Mouse (Mus musculus): ENCODE results near the gene Tead2.

The Tead2 gene

DNA sequence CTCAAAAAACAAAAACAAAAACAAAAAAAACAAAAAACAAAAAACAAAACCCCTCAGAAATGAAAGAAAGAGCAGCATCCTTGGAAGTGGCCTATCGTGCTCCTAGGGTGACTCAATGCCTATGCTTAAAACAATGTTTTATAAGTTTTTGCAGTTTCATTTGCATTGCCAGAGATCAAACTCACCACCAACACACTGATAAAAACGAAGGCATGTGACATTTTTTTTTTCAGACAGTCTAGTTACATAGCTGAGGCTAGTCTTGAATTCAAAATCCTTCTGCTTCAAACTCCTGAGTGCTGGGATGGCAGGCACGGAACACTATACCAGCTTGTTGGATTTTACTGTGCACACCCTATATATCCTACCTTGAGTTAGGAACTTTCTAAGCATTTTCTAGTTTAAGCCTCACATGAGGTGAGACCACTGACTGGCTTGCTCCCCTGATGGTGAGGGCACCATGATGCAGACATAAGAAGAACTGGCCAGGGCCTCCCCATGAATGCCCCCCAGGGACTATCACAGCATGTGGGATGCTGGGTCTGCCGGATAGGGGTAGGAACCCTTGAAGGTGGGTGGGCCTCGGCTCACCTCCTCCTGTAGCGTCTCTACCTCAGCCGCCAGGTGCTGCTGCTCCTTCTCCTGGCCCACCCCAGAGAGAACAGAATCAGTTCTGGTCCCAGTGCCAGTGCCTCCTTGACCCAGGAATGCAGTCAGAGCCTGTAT, 22.8 kb upstream of the Tead2 start:
- DNase-seq = no peak

- no peak for DNase-seq
Observed at GRCm38 (mm10) chr7:45193406-45193805, 22.1 kb upstream of the Tead2 start.

DNA sequence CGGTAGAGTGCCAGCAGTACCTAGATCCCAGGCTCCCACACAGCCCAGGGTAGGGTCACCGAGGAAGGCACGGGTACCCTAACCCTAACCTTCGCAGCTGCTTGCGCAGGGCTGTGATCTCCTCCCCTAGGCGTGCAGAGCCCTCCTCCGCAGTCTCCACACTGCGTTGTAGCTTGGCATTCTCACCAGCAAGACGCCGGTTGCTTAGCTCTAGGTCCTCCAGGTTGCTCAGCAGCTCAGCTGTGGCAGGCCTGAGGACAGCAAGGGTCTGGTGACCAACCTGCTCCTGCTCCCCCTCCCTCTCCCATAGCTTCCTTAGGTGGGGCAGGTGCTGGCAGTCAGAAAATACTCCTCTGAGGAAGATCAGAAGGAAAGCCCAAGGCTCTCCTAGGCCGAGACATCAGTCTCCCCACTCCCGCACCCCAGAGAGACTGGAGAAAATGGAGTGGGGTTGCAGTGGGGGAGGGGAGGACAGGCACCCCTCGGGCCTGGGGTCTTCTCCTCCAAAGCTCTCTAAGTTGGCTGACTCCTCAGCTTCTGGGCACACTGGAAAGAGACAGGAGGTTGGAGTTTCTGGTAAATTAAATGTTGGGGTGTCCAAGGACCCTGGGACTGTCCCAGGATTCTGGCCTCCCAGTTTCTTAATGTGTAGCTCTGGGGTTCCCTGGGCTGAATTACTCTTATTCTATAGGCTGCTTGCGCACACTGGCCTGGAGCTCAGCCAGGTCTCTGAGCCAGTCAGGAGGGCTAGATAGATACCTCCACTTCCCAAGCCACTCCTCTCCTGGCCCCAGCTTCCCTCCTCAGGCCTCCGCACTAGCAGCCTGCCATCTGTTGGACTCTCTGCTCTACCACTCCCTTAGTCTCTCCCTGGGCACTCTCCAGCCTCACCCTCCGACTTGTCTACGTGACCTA, 21.4 kb upstream of the Tead2 start:
- no peak for DNase-seq

GRCm38 (mm10) chr7:45195341-45196175, 20.0 kb upstream of the Tead2 start:
- DNase-seq = no peak

DNA sequence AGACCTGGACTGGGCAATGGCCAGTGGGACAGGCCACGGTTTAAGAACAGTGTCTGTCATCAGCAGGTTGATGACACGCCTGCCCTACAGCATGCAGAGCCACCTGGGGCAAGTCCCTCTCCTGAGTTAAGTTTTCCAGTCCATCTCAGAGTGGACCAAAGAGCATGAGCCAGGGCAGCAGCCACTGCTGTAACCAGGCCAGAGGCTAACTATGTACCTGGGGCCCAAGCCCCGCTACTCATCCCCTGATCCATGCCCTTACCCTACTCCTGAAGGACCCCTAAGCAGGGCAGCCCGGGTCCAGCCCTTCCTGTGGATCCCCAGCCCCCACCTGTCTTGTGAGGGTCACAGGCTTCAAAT, 19.4 kb upstream of the Tead2 start:
- no peak for DNase-seq

DNA sequence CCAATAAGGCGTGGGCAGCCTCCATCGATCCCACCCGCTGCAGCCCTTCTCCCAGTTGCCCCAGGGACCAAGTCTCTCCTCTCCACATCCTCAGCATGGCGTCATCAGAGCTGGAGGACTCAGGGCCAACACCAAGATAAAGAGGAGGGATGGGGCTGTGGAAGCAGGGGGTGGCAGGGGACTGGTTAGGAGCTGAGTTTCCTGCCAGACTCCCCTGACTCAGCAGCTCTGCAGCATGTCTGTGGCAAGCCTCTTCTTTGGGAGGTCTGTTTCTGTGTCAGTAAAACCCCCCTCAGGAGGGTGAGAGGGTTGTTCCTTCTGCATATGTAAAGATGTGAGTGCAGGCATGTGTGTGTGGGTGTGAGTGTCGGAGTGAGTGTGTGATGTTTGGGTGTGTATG, 18.6 kb upstream of the Tead2 start:
- no peak for DNase-seq

DNA sequence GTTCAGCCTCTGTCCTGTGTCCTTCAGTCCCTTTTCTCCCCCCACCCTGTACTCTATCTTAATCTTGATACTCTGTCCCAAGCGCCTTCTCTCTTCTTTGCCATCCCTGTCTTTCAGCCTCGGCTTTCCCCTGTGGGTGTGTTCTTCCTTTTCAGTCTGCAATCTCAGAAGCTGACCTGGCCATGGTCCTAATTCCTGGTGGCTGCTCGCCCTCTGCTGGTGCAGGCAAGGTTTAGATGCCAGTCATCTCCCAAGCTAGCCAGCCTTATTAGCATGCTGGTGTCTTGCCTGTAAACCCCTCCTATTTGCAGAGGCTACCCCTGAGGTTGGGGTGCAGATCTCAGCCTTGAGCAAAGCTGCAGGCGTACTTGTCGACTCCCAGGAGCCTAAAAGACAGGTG, 17.1 kb upstream of the Tead2 start:
- DNase-seq = peak; percentile 83

- no peak for DNase-seq
Observed at GRCm38 (mm10) chr7:45198961-45199360, 16.6 kb upstream of the Tead2 start.

- DNase-seq = no peak
Observed at GRCm38 (mm10) chr7:45202654-45203053, 12.9 kb upstream of the Tead2 start.

DNA sequence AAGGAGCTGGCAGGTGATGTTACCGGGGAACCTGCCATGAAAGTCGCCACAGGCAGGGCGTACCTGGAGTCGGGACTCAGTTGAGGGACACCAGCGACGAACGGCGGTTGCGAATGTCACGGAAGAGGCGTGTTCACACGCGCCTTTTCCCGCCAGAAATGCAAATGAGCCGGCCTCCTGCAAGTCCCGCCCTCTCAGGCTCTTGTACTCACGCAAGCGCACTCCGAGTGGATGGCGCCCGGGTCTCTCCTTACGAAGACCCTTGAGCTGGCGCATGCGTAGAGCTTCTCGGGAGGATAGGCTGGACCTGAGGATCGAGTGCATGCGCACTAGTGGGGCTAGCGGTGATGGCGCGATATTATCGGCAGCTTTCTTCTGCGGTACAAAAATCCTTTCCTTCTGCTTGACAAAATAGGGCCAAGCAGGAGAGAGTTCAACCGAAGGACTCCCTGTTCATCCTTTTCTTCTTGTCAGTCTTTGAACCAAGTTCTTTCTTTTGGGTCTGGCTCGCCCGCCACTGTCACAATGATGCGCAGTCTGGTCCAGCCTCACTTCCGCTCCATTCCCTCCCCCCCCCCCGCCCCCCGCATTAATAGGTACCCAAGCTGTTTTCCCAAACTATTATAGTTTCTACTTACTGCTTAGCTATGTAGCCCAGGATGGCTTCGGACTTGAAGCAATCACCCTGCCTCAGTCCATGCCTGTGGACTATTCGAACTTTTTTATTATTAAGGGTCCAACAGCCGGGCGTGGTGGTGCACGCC, 11.0 kb upstream of the Tead2 start, which contains the start of gene Ccdc155:
TSS of gene Ccdc155 (minus strand) at position 513 of the 764 bp plus-strand sequence.
- DNase-seq = peak; percentile 100

DNA sequence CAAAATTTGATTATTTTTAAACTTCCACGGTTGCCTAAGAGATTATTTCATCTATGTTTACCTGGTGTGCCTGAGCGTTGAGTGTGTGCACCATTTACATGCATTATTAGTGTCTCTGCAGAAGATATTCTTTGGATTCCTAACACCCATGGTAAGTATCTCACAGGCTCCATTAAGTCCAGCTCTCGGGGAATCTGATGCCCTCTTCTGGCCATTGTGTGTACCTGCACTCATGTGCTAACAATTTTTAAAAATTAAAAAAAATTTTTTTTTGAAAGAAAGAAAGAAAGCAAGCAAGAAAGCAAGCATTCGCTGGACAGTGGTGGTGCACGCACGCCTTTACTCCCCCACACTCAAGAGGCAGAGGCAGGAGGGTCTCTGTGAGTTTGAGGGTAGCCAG, 7.3 kb upstream of the Tead2 start:
- no peak for DNase-seq

DNA sequence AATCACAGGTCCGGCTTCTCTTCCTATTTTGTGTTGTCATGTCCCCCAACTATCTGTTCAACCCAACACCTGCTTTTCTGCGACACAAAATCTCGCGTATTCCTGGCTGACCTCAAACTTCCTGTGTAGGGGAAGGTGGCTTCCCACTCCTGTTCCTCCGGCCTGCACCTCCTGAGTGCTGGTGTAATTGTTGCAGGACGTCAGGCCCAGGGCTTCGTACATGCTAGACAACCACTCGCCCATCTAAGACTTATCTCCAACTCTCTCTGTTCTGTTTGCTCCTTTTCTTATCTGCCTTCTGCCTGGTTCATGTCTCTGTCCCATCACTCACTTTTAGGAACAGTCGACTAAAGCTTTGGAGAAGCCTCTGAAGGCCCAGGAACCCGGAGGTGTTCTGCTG, 4.5 kb upstream of the Tead2 start:
- no peak for DNase-seq

GRCm38 (mm10) chr7:45211851-45212251, 3.7 kb upstream of the Tead2 start, which contains the start of gene Dkkl1:
Gene Dkkl1 (minus strand): TSS chr7:45212147.
- no peak for DNase-seq

GRCm38 (mm10) chr7:45212356-45212755, 3.2 kb upstream of the Tead2 start:
- no peak for DNase-seq

GRCm38 (mm10) chr7:45213708-45214107, 1.8 kb upstream of the Tead2 start:
- DNase-seq = no peak

GRCm38 (mm10) chr7:45216442-45217183, 1.1 kb downstream of the Tead2 start:
- DNase-seq = peak; percentile 96

GRCm38 (mm10) chr7:45221680-45222079, 6.1 kb downstream of the Tead2 start:
- DNase-seq = no peak

GRCm38 (mm10) chr7:45224826-45225225, 9.3 kb downstream of the Tead2 start:
- no peak for DNase-seq

DNA sequence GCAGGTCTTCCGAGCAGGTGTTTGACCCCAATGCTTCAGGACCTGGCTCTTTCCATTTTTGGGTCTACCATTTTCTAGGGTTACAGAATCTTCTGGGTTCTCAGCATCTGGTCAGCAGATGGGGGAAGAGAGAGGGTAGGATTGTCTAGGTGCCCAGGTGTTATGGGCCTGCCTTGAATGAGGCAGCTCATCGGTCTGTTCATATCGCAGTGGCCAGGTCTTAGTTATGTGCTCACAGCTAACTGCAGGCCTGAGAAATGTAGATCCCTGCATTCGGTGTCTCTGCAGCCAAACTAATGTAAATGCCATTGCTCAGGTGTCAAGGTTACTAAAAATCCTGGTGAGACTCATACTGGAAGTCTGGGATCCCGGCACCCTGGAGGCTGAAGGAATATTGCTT, 10.9 kb downstream of the Tead2 start:
- DNase-seq = no peak

DNA sequence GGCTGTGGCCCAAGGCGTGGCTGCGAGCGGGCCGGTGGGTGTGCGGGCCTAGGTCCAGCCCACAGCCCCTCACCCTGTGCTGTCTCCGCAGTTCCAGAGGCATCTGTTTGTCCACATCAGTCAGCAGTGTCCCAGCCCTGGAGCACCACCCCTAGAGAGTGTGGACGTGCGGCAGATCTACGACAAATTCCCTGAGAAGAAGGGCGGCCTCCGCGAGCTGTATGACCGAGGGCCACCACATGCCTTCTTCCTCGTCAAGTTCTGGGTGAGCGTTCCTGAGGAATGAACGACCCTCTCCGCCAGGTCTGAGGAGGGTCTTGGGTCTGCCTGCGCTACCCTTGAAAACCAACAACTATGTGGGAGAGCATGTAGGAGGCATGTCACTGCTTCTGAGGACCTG, 13.0 kb downstream of the Tead2 start:
- no peak for DNase-seq

- DNase-seq = no peak
Observed at GRCm38 (mm10) chr7:45229046-45229445, 13.5 kb downstream of the Tead2 start.
